Mouse (Mus musculus) lung, postnatal 14 days (tissue): Measurements from ENCODE around the gene Epha6.

Experiments used
- DNase-seq: peaks from one replicate; pipeline ENCODE4 v3.0.0; 2021

Gene Epha6

GRCm38 (mm10) chr16:60264719-60265508 lies 340.4 kb downstream of the Epha6 start:
- no peak for DNase-seq

- DNase-seq, result no peak
Measured at GRCm38 (mm10) chr16:60258151-60258635, 347.1 kb downstream of the Epha6 start.

GRCm38 (mm10) chr16:60257623-60258022 lies 347.7 kb downstream of the Epha6 start:
- no peak for DNase-seq

- DNase-seq, result no peak
Measured at GRCm38 (mm10) chr16:60257044-60257443, 348.3 kb downstream of the Epha6 start.

- no peak for DNase-seq
Measured at GRCm38 (mm10) chr16:60239356-60240190, 365.8 kb downstream of the Epha6 start.

GRCm38 (mm10) chr16:60233985-60234766 lies 371.2 kb downstream of the Epha6 start:
- no peak for DNase-seq

GRCm38 (mm10) chr16:60232982-60233381 lies 372.3 kb downstream of the Epha6 start:
- no peak for DNase-seq

- DNase-seq, result no peak
Measured at GRCm38 (mm10) chr16:60209151-60209550, 396.2 kb downstream of the Epha6 start.

- no peak for DNase-seq
Measured at GRCm38 (mm10) chr16:60175580-60175979, 429.8 kb downstream of the Epha6 start.

GRCm38 (mm10) chr16:60152439-60152838 lies 452.9 kb downstream of the Epha6 start:
- no peak for DNase-seq

- no peak for DNase-seq
Measured at GRCm38 (mm10) chr16:60144370-60144769, 461.0 kb downstream of the Epha6 start.

- DNase-seq, result no peak
Measured at GRCm38 (mm10) chr16:60121435-60121834, 483.9 kb downstream of the Epha6 start.

- no peak for DNase-seq
Measured at GRCm38 (mm10) chr16:60102210-60102609, 503.1 kb downstream of the Epha6 start.

GRCm38 (mm10) chr16:60095333-60095732 lies 510.0 kb downstream of the Epha6 start:
- DNase-seq, result no peak

GRCm38 (mm10) chr16:60086976-60087375 lies 518.4 kb downstream of the Epha6 start:
- DNase-seq, result no peak

GRCm38 (mm10) chr16:60070457-60071112 lies 534.7 kb downstream of the Epha6 start:
- DNase-seq, result no peak

GRCm38 (mm10) chr16:60043809-60044208 lies 561.5 kb downstream of the Epha6 start:
- DNase-seq, result no peak

- no peak for DNase-seq
Measured at GRCm38 (mm10) chr16:60028381-60028780, 577.0 kb downstream of the Epha6 start.

GRCm38 (mm10) chr16:60006857-60007568 lies 598.3 kb downstream of the Epha6 start:
- no peak for DNase-seq

GRCm38 (mm10) chr16:59969816-59970215 lies 635.5 kb downstream of the Epha6 start:
- DNase-seq, result no peak

GRCm38 (mm10) chr16:59955731-59956130 lies 649.6 kb downstream of the Epha6 start:
- no peak for DNase-seq

GRCm38 (mm10) chr16:59923696-59924095 lies 681.6 kb downstream of the Epha6 start:
- no peak for DNase-seq
